Mouse (Mus musculus) gastrocnemius, postnatal 10 days (tissue): Measurements from ENCODE around the gene Cbarp. TPM values are rescaled to one million over a fixed set of nuclear protein-coding genes. Genes with fewer than 3 reads are reported as not detected.

Source experiments
- DNase-seq: peaks from one replicate; pipeline ENCODE4 v3.0.0; 2021; ENCODE audit warnings: mixed read lengths
- total RNA-seq, 2 experiments: library from RNA; stranded (reverse); gene quantifications; 2 replicates each; pipeline ENCODE4 v1.2.3; 2021

Cbarp gene
- total RNA-seq, 2 experiments from 2014 or later = 2.3 to 3.2 TPM

DNA sequence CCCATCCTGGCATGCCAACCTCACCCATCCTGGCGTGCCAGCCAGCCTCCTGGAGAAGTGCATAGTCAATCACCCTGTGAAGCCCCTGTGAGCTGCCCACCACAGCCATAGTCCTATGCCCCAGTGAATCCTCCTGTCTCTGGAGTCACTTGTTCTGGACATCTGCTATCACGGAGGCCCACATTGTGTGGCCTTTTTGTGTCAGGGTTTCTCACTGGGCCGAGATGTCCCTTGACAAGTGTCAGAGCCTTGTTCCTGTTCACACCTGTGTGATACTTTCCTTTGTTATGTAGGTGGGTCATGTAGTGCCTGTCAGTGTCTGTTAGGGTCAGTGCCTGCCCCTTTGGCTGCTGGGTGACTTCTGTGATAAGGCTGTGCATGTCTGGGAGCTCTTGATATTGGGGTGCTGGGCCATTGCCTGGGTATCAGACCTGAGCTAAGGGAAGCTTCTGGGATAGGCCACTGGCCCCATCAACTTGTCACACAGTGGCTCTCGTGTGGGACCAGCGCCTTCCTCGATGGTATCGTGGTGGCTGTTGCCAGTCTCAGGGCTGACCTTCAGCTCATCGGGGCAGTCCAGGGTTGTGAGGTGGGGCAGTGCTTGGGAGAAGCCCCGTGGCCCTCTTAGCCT is 16.6 kb downstream of the Cbarp start:
- DNase-seq = no peak

DNA sequence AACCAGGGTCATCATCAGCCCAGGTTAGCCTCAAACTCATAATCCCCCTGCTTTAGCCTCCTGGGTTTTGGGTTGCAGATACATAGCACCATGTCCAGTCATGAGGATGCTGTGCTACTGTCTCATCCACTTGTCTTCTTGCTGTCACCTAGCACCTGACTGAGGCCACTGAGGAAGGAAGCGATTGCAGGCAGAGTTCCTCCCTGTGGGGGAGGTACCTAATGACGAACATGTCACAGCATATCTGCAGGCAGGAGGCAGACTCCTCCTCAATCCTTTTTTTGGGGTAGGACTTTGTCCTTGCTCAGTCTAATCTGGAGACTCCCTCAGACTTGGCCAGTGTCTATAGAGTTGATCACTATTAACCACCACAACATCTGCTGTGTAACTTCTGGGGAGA is 19.0 kb downstream of the Cbarp start:
- no peak for DNase-seq

DNA sequence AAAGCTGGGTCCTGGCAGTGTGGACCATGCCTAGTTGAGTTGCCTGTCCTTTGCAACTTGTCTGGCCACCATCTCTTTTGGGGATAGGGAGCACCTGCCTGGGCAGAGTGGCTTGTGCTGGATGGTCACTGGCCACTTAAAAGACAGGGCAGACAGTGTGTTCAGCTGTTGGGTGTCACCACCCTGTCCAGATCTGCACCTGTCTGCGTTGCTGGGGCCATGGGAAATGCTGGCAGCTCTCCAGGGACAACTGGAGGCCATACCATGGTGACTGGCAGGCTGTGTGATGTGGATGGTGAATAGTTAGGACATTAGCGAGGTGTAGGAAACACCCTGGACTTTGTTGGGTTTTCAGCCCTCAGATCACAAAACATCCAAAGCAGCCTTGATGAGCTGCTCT is 20.5 kb downstream of the Cbarp start:
- no peak for DNase-seq

DNA sequence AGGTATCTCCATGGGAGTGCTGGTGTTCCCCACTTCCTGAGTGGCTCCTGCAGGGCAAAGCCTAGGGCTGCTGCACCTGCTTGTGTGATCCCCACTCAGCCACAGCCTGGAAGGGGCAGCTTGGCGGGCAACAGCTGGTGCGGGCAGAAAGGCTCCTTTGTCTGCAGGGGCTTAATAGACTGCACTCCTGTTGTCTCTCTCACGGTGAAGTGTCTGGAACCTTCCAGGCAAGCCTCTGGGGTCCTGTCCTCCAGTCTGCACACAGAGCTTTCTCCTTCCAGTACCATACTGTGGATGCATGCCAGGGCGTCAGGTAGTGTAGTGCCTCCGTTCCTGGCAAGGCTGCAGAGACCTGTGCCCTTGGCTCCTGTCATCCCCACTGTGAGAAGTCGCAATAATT is 22.1 kb downstream of the Cbarp start:
- DNase-seq = no peak

DNA sequence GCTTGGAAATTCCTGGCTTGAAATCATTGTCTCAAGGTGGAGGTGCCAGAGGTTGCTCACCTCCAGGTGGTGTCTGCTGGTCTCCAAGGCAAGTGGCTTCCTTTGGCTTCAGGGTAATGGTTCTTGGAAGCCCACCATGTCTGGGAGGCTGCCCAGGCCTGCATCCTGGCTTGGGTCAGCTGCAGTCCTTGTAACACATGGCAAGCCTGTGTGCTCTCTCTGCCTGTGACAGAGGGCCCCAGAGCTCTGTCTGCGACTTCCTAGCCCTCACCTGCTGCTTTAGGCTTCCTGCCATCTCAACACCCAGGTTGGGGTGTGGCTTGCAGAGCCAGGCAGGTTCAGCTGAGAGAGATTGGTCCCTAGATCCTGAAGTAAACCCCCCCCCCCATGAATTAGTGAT is 22.9 kb downstream of the Cbarp start:
- DNase-seq = no peak

DNA sequence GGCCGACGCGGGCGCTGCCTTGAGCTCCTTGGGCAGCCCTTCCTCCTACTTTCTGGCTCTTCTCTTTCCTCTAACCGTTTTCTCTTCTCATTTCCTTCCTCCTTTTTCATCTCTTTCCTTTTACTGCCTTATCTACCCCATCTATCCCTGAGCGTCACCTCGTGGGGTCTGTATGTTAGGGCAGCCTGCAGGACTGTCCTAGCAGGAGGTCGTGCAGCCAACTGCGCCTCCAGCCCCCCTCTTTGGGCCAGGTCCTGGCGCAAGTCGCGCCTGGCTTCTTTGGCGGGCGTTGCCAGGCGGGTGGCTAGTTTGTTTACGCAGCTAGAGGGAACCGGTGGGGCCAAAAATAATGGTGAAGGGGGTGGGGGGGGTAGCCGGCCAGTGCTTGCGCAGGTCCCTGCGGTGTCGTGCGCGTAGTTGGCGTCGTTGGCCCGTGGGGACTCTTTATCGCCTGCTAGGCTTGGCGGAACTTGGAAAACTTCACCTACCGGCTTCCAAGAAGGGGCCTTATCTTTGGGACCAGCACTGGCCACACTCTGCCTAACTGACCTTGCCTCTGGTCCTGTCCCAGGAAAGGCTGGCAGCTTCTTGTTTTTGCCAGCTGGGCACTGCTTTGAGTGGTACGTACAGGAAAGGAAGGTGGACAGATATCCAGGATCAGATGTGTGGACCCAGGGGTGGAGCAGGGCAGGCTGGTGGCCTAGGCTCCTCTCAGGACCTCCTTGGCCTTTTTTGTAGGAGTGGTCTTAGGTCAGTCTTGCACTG is 23.5 kb downstream of the Cbarp start:
- peak; percentile 63 for DNase-seq

DNA sequence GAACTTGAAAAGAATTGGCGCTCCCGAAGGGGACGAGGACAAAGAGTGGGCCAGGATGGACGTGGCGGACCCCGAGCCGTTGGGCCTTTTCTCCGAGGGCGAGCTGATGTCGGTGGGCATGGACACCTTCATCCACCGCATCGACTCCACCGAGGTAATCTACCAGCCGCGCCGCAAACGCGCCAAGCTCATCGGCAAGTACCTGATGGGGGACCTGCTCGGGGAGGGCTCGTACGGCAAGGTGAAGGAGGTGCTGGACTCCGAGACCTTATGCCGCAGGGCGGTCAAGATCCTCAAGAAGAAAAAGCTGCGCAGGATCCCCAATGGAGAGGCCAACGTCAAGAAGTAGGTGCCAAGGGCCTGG is 24.1 kb downstream of the Cbarp start:
- DNase-seq = no peak

DNA sequence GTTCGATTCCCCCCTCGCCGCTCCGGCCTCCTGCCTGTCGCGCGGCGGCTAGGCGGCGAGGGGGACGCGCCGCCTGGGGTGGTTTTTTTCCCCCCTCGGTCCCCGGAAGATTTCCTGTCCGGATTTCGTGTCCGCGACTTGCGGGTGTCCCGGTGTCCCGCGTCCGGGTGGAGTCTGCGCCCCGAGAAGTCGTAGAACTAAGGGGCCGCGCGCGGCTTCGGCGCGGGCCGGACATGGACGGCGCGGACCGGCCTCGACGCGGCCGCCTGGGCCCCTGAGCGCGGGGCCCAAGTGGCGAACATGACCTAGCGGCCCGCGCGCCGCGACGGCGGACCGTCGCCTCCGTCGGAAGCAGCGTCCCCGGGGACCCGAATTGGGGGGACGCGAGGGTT is 24.7 kb downstream of the Cbarp start:
- DNase-seq = no peak

DNA sequence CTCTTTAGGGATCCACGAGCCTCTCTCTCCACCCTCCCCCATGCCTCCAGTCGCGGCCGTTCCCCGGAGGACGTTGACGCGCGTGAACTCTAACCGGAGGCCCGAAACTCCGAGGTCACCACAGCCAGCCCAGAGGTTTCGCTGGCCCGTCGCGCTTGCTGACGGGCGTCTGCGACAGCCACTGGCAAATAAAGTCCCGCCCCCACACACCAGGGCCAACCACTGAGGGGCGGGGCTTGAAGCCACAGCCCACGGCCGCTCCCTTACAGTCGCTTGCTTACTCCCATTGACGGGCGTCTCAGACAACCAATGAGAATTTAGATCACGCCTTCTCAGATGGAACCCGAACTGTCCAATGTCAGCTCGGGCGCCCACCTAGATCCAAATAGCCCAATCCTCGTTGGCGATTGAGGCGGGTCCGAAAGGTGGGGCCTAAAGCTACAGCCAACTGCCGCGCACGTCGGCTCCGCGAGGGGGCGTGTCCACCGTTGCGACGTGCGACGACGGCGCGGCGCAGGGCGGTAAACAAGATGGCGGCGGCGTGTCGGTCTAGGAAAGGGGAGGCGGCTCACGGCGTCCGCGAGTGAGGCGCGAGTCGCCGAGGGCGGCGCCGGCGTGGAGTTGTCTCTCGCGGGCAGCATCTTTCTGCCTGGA is 25.2 kb downstream of the Cbarp start, which contains the start of gene Stk11:
Gene Stk11, plus strand, starts transcription at position 514 of the 654 bp plus-strand sequence.
- peak; percentile 98 for DNase-seq

DNA sequence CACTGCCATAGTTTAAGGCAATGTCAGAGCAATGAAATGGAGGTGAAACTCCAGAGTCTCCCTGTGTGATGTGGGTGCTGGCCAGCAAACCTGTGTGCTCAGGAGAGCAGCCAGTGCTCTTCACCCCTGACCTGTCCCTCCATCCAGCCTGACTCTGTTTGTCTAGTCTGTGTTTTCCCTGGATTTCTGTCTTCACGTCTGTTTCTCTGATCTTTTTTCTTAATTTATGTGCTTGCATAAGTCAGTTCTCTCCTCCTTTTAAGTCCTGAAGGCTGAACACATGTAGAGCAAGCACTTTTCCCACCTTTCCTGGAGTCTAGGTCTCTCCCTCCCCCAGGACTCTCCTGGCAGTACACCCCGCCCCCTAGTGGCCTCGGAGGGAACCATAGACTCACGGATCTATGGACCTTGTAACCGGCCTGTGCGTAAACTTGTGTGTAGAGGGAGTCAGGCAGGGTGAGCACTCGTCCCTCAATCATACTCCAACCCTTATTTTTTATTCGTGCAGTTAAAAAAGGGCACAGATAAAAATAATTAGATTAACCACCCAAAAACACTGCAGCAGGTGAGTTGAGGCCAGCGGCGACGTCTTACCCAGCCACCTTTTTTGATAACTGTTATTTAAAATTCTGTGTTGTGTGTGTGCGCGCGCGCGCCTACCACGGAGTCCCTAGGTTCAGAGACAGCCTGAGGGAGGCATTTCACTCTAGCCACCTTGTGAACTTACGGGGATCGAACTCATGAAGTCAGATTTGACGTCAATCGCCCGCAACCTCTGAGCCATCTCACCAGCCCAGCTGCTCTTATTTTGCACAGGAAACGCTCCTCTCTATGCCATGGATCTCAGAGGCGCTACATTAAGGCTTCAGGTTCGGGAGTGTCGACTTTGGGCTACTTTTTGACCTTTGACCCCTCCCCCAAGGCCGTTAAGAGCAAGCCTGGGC is 26.0 kb downstream of the Cbarp start:
- DNase-seq = peak; percentile 95

DNA sequence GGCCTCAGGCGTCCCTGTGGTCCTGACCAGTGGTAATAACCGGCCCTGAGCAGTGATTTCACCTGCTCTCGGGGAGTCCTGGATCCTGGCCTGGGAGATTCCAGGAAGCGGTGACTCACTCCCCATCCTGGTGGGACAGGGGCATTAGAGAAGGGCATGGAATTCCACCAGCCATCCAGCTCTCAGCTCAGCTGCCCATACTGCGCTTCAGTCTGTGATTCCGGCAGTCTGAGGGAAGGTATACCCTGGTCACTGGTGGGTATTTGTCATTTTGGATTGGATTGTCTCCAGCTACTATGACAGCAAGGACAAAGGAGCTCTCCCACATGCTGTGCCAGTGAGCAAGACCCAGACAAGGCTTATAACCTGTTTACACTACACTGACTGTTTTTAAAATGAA is 33.0 kb downstream of the Cbarp start:
- no peak for DNase-seq

DNA sequence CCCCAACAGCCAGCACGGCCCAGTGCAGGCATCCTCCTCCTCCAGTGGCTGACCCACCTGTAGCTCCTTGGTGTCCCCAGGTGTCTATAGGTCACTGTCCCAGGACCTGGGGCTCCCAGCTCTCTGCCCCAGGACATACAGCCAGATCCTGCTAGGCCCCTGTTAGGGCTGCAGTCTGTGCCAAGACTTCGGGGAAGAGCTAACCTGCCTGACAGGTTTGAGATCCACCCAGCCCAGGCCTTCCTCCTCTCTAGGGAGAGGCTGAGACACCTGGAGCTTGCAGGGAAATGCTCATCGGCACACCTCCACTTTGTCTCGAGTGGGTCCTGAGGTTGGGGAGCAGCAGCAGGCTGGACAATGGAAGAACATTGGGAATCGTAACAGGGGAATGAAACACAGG is 34.7 kb downstream of the Cbarp start:
- no peak for DNase-seq

DNA sequence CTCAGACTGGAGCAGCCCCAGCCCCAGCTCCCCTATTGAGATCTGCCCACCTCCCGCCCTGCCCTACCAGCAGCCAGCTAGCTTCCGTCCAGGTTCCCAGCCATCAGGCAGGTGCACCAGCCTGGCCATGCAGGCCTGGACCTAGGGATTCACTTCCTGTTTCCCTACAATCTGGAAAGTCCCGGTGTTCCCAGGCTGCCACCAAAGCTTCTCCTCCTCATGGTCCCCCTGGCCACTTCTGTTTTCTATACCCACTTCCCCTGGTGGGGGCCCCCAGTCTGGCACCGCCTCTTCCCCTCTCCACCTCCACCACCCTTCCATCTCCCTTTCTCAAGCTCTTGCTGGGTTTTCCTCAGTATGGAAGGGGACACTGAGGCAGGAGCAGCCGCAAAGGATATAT is 35.2 kb downstream of the Cbarp start, which contains the start of gene Sbno2:
Gene Sbno2, minus strand, starts transcription at position 112 of the 400 bp plus-strand sequence.
- DNase-seq = no peak

DNA sequence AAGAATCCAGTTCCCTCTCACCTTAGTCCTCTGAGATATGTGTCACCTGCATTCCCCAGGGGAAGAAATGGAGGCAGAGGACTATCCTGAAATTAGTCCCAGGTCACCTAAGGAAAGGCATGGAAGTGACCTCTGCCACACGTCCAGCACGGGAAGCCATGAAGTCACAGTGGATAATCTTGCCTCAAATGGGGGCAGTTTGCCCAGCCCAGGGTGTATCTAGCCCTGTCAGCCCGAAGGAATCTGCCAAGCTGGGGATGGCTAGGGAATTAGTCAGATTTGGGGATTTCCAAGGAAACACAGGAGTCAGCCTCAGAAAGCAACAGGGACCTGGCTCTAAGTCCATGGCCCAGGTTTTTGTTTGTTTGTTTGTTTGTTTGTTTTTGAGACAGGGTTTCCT is 36.5 kb downstream of the Cbarp start:
- no peak for DNase-seq

DNA sequence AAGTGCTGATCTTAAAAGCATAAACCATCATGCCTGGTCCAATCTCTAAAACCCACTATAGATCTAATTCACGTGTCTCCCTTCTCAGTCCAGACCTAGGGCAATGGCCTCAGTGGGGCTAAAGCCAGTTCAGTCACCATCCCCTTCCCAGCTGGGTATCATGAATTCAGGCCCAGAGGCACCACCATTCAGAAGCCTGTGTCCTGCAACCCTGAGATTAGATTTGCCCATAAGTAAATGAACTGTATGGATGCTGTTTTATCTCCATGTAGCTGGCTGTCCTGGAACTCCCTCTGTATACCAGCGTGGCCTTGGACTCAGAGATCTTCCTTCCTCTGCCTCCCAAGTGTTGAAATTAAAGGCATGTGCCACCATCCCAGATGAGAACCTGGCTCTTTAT is 37.6 kb downstream of the Cbarp start:
- no peak for DNase-seq

DNA sequence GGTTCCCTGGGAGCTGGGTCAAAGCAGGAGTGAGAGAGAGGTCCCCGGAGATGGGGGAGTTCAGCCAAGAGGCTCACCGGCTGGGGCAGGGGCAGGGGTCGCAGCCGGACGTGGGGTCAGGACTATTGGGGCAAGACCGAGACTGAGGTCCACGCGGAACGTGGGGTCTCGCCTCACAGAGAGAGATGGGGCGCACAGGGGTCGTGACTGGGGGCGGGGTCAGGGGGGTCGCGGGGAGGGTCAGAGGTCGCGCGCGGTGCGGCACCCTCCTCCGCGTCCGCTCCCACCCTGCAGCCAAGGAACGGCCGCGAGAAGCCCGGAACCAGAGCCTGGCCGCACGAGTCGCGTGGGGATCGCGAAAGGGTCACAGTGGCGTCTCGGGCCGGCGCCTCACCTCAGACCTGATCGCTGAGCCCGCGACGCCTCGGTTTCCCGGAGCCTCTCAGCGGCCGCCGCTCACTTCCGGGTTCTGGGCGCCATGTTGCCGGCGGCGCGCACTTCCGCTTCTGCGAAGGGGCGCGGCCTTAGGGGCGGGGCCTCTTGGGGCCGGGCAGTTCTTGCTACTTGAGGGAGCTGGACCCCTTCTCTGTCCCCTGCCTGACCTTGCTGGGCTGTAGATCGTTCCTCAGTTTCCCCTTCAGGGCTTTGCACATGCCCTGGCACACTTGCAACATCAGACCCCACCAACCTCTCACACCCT is 38.3 kb downstream of the Cbarp start:
- peak; percentile 89 for DNase-seq

DNA sequence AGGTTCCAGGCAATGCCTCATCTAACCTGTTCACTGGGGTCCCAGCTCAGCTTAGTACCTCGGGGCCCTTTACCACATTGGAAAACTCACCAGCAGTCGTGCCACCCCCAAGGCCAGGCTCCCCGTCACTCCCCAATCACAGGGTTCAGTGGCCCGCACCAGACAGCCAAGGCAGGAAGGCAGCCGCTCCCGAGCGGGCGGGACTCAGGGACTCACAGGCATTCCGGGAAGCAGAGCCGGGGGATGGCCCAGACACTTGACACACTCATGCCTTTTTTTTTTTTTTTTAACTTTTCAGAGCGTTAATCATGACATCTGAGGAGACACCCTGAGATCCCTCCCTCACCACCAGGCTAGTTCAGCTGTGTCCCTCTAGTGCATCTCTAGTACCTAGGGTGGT is 39.7 kb downstream of the Cbarp start:
- DNase-seq = no peak

DNA sequence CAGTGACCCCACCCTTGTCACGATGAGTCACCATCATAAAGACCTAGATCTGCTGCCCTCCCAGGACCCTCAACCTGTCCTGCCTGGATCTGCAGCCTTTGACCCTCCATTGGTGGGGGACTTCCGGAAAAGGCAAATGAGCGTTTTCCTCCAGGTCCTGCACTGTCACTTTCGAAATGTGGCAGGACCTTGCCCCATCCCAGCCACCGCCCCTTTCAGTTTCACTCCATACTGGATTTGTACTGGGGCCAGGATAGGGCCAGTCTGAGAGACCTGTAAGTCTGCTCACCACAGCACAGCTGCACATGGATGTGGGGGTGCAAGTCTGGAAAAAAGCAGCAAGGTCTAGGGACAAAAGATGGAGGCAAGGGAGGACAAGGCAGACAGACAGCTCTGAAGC is 42.0 kb downstream of the Cbarp start:
- no peak for DNase-seq

DNA sequence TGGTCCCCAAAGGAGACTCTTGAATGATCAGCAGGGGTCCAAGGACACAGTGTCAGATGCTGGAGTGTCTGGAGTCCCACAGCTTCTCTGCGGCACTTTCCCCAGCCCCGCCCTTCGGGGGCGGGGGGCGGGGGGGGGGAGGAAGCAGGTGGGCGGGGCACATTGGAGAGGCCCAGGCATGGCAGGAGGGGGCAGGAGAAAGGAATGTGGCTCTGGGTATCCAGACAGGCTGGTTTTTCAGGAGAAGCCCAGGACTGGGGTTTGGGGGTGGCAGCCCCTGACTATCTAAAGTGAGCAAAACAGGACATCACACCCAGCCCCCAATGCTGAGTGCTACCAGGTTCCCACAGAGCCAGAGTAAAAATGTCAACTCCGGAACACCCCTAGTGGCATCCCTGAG is 43.4 kb downstream of the Cbarp start:
- no peak for DNase-seq

DNA sequence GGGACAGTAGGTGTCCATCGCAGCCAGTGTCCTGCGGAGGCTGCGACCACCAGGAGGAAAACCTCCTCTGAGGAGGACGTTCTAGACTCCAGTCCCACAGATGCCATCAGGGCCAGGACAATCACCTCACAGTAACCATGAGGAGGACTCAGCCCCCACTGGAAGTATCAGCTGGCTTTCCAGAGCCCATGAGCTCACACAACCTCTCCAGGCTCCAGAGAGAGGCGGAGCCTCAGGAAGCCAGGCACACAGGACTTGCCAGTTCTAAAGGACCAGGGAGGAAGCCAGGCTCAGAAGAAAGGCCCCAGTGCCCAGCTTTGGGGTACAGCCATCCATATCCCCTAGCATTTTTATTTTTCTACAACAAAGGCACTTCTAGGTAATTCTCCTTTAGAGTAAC is 45.1 kb downstream of the Cbarp start:
- no peak for DNase-seq

DNA sequence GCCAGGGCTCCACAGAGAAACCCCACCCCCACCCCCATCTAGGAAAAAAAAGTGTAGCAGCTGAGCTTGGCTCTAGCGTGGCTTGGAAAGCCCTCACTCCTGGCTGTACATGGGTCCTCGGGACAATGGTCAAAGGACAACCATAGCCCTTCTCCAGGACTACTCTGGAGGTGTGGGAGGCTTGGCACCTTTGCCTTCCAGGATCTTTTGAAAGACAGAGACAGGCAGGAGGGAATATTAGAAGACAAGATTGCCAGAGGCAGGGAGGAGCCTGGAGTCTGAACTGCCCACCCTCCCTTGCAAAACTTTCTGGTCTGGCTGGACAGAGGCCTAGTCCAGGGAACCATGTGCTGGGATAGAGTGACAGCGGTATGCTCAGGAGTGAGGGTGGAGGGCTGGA is 46.0 kb downstream of the Cbarp start:
- DNase-seq = no peak

DNA sequence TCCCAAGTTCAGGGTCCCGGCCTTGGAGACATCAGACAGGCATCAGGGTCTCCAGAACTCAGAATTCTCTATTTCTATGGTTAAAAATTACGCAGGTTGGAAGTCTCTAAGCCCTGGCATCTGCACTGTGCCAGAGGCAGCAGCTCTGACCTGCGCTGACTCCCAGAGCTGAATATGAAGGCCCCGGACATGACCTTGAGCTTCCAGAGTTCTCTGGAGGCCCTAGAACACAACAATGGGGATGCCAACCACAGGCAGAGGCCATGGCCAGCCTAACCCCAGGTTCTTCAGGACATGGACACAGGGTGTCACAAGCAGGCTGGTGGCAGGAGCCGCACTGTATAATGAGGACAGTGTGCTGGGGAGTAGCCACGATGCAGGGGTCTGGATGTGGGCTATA is 46.5 kb downstream of the Cbarp start:
- DNase-seq = no peak
